Mouse (Mus musculus) limb, embryonic 14.5 days (tissue): ENCODE results near the gene Ankrd13b. TPM values are rescaled to one million over a fixed set of nuclear protein-coding genes. Genes with fewer than 3 reads are reported as not detected.

Experiments used
- ATAC-seq: fragments of 200-750 bp; cut with Nextera tagmentation; 2 replicates; pipeline ENCODE4 v1.8.0; 2017; ENCODE audit warnings: low read depth, moderate number of reproducible peaks, moderate TSS enrichment; ENCODE audit not compliant: low FRiP score
- DNase-seq: peaks from one replicate; pipeline ENCODE4 v3.0.0-alpha.2; 2015; ENCODE audit warnings: low spot score
- H3K27ac ChIP-seq: fragments of 300-500 bp; sonication (generic); replicated peaks from 2 replicates; pipeline ENCODE4 v1.5.1; 2014; ENCODE audit warnings: low read depth, mild to moderate bottlenecking, low read length, moderate library complexity, mixed read lengths
- H3K27me3 ChIP-seq: fragments of 300-500 bp; sonication (generic); 2 replicates; pipeline ENCODE4 v1.6.1; 2014; ENCODE audit warnings: low read length, mixed read lengths; ENCODE audit not compliant: control insufficient read depth, insufficient read depth
- H3K36me3 ChIP-seq: fragments of 300-500 bp; sonication (generic); 2 replicates; pipeline ENCODE4 v1.6.1; 2014; ENCODE audit warnings: mild to moderate bottlenecking, low read length, moderate library complexity, mixed read lengths; ENCODE audit not compliant: control insufficient read depth, insufficient read depth
- H3K4me1 ChIP-seq: fragments of 300-500 bp; sonication (generic); 2 replicates; pipeline ENCODE4 v1.6.1; 2014; ENCODE audit warnings: antibody characterized with exemption, low read length, mixed read lengths; ENCODE audit not compliant: control insufficient read depth, insufficient read depth
- H3K4me2 ChIP-seq: fragments of 300-500 bp; sonication (generic); replicated peaks from 2 replicates; pipeline ENCODE4 v1.6.1; 2014; ENCODE audit warnings: low read depth, mild to moderate bottlenecking, low read length, moderate library complexity; ENCODE audit not compliant: severe bottlenecking
- H3K4me3 ChIP-seq: fragments of 300-500 bp; sonication (generic); replicated peaks from 2 replicates; pipeline ENCODE4 v1.5.1; 2014; ENCODE audit warnings: low read length
- H3K9ac ChIP-seq: fragments of 300-500 bp; sonication (generic); 2 replicates; pipeline ENCODE4 v1.6.1; 2014; ENCODE audit warnings: mild to moderate bottlenecking, low read depth, low read length, moderate library complexity; ENCODE audit not compliant: severe bottlenecking
- H3K9me3 ChIP-seq: fragments of 300-500 bp; sonication (generic); 2 replicates; pipeline ENCODE4 v1.6.1; 2016; ENCODE audit warnings: low read length; ENCODE audit not compliant: control insufficient read depth
- POLR2A ChIP-seq: fragments of 200-500 bp; IDR thresholded peaks from 2 replicates; pipeline ENCODE4 v1.8.0; 2012; ENCODE audit warnings: inconsistent platforms, mild to moderate bottlenecking, moderate library complexity, borderline replicate concordance; ENCODE audit not compliant: insufficient read depth, insufficient read length; ENCODE audit errors: extremely low read depth
- WGBS: fragments of 180-500 bp; shearing (Covaris S2); extraction: QIAGEN DNeasy Blood & Tissue Kit; methylation state at CpG from one replicate; pipeline ENCODE4 v1.1.7; 2014; 5-methylcytosine and 5-hydroxymethylcytosine counted together
- polyA plus RNA-seq, 2 experiments: library from polyadenylated mRNA; depleted of rRNA in 1 of 2; stranded (reverse) in 1 of 2; unstranded in 1 of 2; fragments of >200 nt; fragmentation: Nextera tagmentation in 1 of 2; extraction: Ambion mirVana in 1 of 2; gene quantifications; 2 replicates each; pipeline versions ENCODE4 v1.2.1 to v1.2.3; 2012 to 2014

Ankrd13b gene
- polyA plus RNA-seq, 2 experiments: 13.9 to 98.1 TPM

GRCm38 (mm10) chr11:77494344-77494676 lies 4.8 kb upstream of the Ankrd13b start:
- no peak for TF ChIP-seq POLR2A
- H3K36me3 ChIP-seq: peaks cover 5% of the 10 kb centered on the region
- H3K4me3 ChIP-seq: peak overlapping the region; percentile 76
- H3K27me3 ChIP-seq: no peaks in the 10 kb centered on the region
- no peak for ATAC-seq
- H3K27ac ChIP-seq: peak overlapping the region; percentile 80; the same call in 1 of the 2 replicates
- H3K4me1 ChIP-seq: peaks cover 40% of the 10 kb centered on the region
- H3K9ac ChIP-seq: peak overlapping the region; percentile 88
- DNase-seq: no peak
- 17% methylated on average over 4 of the region's 4 CpGs for whole genome bisulfite sequencing
- H3K4me2 ChIP-seq: peak overlapping the region; percentile 90
- no peaks in the 10 kb centered on the region for H3K9me3 ChIP-seq

DNA sequence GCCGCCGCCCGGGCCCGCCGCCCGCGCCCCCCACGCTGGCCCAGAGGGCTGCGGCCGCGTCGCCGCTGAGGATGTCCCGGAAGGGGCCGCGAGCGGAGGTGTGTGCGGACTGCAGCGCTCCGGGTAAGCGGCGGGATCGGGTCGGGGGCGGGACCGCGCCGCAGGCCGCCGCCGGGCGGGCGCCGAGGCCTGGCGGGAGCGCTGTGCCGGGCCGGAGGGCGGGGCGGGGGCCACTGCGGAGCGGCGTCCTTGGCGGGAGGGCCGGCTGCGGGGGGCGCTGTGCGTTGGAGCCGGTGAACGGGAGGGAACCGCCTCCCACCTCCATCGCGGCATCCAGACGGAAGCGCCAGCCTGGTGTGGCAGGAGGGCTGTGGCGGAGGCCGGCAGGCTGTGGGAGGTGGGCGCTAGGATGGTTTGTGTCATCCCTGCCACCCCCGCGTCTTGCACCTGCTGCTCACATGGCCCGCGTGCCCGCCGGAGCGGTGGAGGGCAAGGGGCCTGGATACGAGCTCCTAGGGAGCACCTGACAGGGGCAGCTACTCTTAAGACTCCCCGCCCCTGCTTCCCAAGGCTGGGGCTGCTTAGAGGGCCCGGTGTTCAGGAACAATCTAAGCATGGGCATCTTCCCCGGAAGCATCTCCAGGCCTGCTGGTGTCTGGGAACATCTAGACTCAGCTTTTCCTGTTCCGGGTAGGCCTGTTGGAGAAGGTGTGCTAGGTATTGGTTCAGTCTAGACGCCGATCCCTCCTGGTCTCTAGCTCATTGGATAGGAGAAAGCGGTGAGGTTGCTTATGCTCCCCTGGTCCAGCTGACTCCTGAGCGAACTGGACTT lies 4.2 kb upstream of the Ankrd13b start, which contains the start of gene Git1:
Gene Git1, plus strand, starts transcription at position 51 of the 832 bp plus-strand sequence.
- ATAC-seq: no peak

DNA sequence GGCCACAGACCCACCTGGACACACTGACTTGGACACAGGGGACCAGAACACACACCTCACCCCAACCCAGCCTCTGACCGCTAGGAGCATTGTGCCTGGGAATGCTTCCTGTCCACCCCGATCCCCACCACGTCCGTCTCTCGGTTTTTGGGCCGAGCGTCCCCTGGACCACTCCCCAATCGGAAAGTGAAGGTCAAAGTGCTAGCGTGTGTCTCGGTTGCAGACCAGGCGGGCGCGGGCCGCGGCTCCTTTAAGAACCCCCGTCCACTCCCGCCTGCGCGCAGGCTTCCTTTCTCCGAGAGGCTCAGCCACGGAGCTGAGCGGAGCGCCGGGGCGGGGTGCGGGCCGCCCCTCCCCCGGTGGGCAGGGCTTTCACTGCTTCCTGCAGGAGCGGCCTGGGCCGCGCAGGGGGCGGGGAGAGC lies 3.4 kb upstream of the Ankrd13b start:
- ATAC-seq: peak; percentile 78
- TF ChIP-seq POLR2A: peak; percentile 65; the same call in 1 of the 2 replicates
- 0 out of 2 replicates have a peak, but pooled peaks cover 2% of the 10 kb centered on the region for H3K36me3 ChIP-seq
- H3K4me3 ChIP-seq: peak overlapping the region; percentile 54
- H3K4me2 ChIP-seq: peak overlapping the region; percentile 95
- peak overlapping the region; percentile 80 for H3K27ac ChIP-seq
- WGBS: under 1% methylated on average over 20 of the region's 32 CpGs
- H3K9ac ChIP-seq: peak overlapping the region; percentile 88
- peak; percentile 95 for DNase-seq
- H3K9me3 ChIP-seq: no peaks in the 10 kb centered on the region
- no peaks in the 10 kb centered on the region for H3K27me3 ChIP-seq
- H3K4me1 ChIP-seq: peaks cover 50% of the 10 kb centered on the region

More for the DNA sequence above, 4.2 kb upstream of the Ankrd13b start, which contains the start of gene Git1:
- DNase-seq: no peak
- peak within 1 kb of the TSS; percentile 76 for H3K4me3 ChIP-seq
- no peaks in the 10 kb centered on the region for H3K27me3 ChIP-seq
- H3K4me2 ChIP-seq: peak within 1 kb of the TSS; percentile 95
- no peaks in the 10 kb centered on the region for H3K9me3 ChIP-seq
- TF ChIP-seq POLR2A: no peak
- peak within 1 kb of the TSS; percentile 88 for H3K9ac ChIP-seq
- 2% methylated on average over 29 of the region's 74 CpGs for WGBS
- H3K4me1 ChIP-seq: peaks cover 42% of the 10 kb centered on the region
- H3K27ac ChIP-seq: peak within 1 kb of the TSS; percentile 80
- no peaks in the 10 kb centered on the region for H3K36me3 ChIP-seq

DNA sequence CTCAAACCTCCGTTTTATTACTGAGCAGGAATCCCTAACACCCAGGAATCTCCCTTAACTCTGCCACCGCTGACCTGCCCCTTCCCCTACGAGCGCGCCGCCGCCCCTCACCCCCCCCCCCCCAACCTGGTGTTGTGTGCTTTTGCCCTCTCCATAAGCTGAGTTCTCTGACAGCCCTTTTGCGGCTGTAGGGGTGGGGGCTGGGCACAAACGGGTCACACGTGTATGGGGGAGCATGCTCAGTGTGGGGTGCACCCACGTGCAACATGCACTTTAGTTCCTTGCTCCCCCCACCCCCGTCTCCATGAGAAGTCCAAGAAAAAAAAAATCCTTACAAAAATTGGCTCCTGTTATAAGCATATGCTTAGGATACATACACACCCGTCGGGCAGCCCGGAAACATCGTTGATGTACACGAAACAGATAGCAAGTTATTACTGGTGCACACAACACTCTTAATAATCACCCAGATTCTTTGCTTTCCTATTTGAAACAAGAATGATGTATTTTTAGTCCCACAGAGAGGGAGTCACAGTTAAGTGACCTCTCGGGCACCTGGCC lies 2.9 kb upstream of the Ankrd13b start:
- peak overlapping the region; percentile 80 for H3K27ac ChIP-seq
- 1% methylated on average over 18 of the region's 18 CpGs for WGBS
- no peak for DNase-seq

DNA sequence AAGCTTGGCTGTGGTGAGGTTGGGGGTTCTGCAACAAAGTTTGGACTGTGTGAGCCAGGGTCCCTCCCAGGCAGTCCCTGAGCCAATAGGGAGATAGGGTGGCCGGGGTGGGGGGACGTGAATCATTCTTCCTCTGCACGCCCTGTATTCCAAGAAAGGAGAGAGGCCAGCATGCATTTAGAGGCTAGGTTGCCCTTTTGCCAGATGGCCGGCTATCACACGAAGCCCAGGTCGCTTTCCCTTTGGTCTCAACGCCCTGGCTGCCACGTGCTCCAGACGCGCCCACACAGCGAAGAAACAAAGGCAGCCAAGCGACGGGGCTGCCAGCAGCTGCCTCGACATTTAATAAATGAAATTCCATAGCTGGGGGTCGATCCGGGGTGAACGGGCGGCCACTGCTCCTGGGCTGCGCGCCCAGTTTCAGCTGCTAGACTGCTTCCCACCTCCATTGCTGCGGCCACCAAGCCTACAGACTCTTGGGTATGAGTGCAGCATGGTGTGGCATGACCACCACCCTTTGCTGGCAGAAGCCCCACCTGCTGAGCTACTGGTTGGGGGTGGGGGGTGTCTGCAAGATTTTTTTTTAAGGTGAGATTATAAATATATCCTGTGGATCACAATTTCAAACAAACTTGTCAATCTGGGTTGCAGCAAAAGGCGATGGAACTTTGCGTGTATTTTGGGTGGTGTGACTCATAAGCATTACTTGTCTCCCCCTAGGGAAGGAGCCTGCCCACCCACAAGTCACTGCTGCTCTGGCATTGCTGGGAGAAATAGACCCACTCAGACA lies 2.2 kb upstream of the Ankrd13b start:
- H3K9ac ChIP-seq: 0 out of 2 replicates have a peak overlapping the region, but pooled peaks have one; percentile 3
- no peak for TF ChIP-seq POLR2A
- no peaks in the 10 kb centered on the region for H3K9me3 ChIP-seq
- H3K27me3 ChIP-seq: no peaks in the 10 kb centered on the region
- 0 out of 2 replicates have a peak, but pooled peaks cover 3% of the 10 kb centered on the region for H3K36me3 ChIP-seq
- ATAC-seq (peak; percentile 80), DNase-seq (peak; percentile 92)
- peak overlapping the region; percentile 54 for H3K4me3 ChIP-seq
- peak overlapping the region; percentile 80 for H3K27ac ChIP-seq
- H3K4me2 ChIP-seq: peak overlapping the region; percentile 95
- under 1% methylated on average over 23 of the region's 23 CpGs for WGBS
- H3K4me1 ChIP-seq: peaks cover 54% of the 10 kb centered on the region

More for the DNA sequence above, 2.9 kb upstream of the Ankrd13b start:
- peak overlapping the region; percentile 88 for H3K9ac ChIP-seq
- H3K4me2 ChIP-seq: peak overlapping the region; percentile 95
- H3K4me1 ChIP-seq: peaks cover 54% of the 10 kb centered on the region
- no peaks in the 10 kb centered on the region for H3K9me3 ChIP-seq
- H3K4me3 ChIP-seq: peak overlapping the region; percentile 54
- H3K36me3 ChIP-seq: 0 out of 2 replicates have a peak, but pooled peaks cover 3% of the 10 kb centered on the region
- ATAC-seq: no peak
- no peak for TF ChIP-seq POLR2A
- H3K27me3 ChIP-seq: no peaks in the 10 kb centered on the region
